Mouse (Mus musculus) skeletal muscle tissue, adult 2 months (tissue): ENCODE data around the gene Cfap73.

Source experiments
- DNase-seq: peaks from one replicate; pipeline ENCODE4 v3.0.0-alpha.2; 2012; ENCODE audit warnings: low read depth, low spot score

The Cfap73 gene

GRCm38 (mm10) chr5:120586741-120587615 lies 47.1 kb downstream of the Cfap73 start:
- DNase-seq, result no peak

GRCm38 (mm10) chr5:120584968-120585367 lies 49.1 kb downstream of the Cfap73 start:
- no peak for DNase-seq

- no peak for DNase-seq
Observed at GRCm38 (mm10) chr5:120583511-120583910, 50.5 kb downstream of the Cfap73 start.

GRCm38 (mm10) chr5:120582002-120582401 lies 52.0 kb downstream of the Cfap73 start:
- no peak for DNase-seq

- DNase-seq, result no peak
Observed at GRCm38 (mm10) chr5:120579898-120580626, 54.0 kb downstream of the Cfap73 start.

GRCm38 (mm10) chr5:120579211-120579897 lies 54.7 kb downstream of the Cfap73 start:
- peak; percentile 89 for DNase-seq

GRCm38 (mm10) chr5:120578504-120579081 lies 55.4 kb downstream of the Cfap73 start:
- peak; percentile 59 for DNase-seq
